Mouse (Mus musculus) kidney, adult 2 months (tissue): ENCODE measurements at regions not wholly inside any gene's neighbourhood (a gene's known extent, or its start where the extent isn't known, plus 50 kb on each side); places are given as distances from the start of the nearest gene placed in this dataset.

Source experiments
- DNase-seq: peaks from one replicate; pipeline ENCODE4 v3.0.0; 2021
- H3K27ac ChIP-seq: fragments of 200-500 bp; 2 replicates; pipeline ENCODE4 v1.5.1; 2012; ENCODE audit warnings: low read depth, low read length, control low read depth, inconsistent platforms; ENCODE audit not compliant: insufficient read depth
- H3K27me3 ChIP-seq: fragments of 200-500 bp; replicated peaks from 2 replicates; pipeline ENCODE4 v1.6.1; 2012; ENCODE audit warnings: mild to moderate bottlenecking, moderate library complexity, low read length, inconsistent platforms; ENCODE audit not compliant: control insufficient read depth, insufficient read depth
- H3K36me3 ChIP-seq: fragments of 200-500 bp; 2 replicates; pipeline ENCODE4 v1.6.1; 2012; ENCODE audit warnings: mild to moderate bottlenecking, moderate library complexity, low read length, inconsistent platforms; ENCODE audit not compliant: control insufficient read depth, insufficient read depth
- H3K4me1 ChIP-seq: fragments of 200-500 bp; 2 replicates; pipeline ENCODE4 v1.6.1; 2011; ENCODE audit warnings: low read length; ENCODE audit not compliant: control insufficient read depth, insufficient read depth
- H3K4me3 ChIP-seq: fragments of 200-500 bp; 2 replicates; pipeline ENCODE4 v1.5.1; 2011; ENCODE audit warnings: mild to moderate bottlenecking, low read depth, low read length, control low read depth; ENCODE audit not compliant: insufficient read depth
- CTCF ChIP-seq: fragments of 200-500 bp; conservative IDR thresholded peaks from 2 replicates; pipeline ENCODE4 v1.5.1; 2011; ENCODE audit warnings: low read depth, mild to moderate bottlenecking, control low read depth, low read length, moderate library complexity, mixed read lengths; ENCODE audit not compliant: insufficient read depth, insufficient read length
- POLR2A ChIP-seq: fragments of 200-500 bp; IDR thresholded peaks from one replicate; pipeline ENCODE4 v1.6.1; 2011; ENCODE audit warnings: low read depth, low read length, control low read depth
- WGBS: fragments of 180-500 bp; shearing (Covaris S2); methylation state at CpG from one replicate; pipeline ENCODE4 v1.1.7; 2018; 5-methylcytosine and 5-hydroxymethylcytosine counted together

DNA sequence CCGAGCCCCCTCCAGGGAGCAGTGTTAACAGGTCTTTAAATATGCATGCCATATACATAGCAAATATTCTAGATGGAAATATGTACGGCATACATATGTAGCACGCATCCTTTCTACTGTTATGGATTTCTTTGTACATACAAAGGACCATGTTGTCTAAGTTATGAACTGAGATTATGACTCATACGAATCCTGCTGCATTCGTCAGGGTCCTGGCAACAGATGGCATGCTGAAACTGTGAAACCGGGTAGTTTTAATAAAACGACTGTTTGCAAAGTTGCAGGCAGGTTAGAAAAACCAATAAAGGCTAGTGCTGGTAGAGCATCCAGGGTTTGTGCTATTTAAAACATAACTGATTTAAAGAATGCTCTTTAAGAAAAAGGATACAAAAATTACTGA is 88.8 kb upstream of the Tlk1 start:
- no peak for DNase-seq
- Histone ChIP-seq H3K4me3 (no peak overlapping the region), H3K4me1 (peaks cover 6% of the 10 kb centered on the region), H3K27me3 (no peaks in the 10 kb centered on the region), H3K27ac (no peak overlapping the region), H3K36me3 (no peaks in the 10 kb centered on the region)
- 90% methylated on average over 7 of the region's 7 CpGs for WGBS
- no peak for TF ChIP-seq POLR2A
- TF ChIP-seq CTCF = no peak

GRCm38 (mm10) chr2:70909401-70909800 is 83.9 kb upstream of the Tlk1 start:
- Histone ChIP-seq H3K4me3 (no peak overlapping the region), H3K27me3 (no peaks in the 10 kb centered on the region), H3K36me3 (no peaks in the 10 kb centered on the region), H3K4me1 (peaks cover 9% of the 10 kb centered on the region), H3K27ac (no peak overlapping the region)
- no peak for TF ChIP-seq CTCF
- TF ChIP-seq POLR2A = no peak
- WGBS = 62% methylated on average over 1 of the region's 1 CpGs
- no peak for DNase-seq

GRCm38 (mm10) chr2:70908579-70908978 is 83.1 kb upstream of the Tlk1 start:
- TF ChIP-seq CTCF = no peak
- no peak for TF ChIP-seq POLR2A
- Histone ChIP-seq H3K4me1 (peaks cover 9% of the 10 kb centered on the region), H3K27me3 (no peaks in the 10 kb centered on the region), H3K36me3 (no peaks in the 10 kb centered on the region), H3K27ac (no peak overlapping the region), H3K4me3 (no peak overlapping the region)
- 81% methylated on average over 1 of the region's 1 CpGs for WGBS
- peak; percentile 11 for DNase-seq

DNA sequence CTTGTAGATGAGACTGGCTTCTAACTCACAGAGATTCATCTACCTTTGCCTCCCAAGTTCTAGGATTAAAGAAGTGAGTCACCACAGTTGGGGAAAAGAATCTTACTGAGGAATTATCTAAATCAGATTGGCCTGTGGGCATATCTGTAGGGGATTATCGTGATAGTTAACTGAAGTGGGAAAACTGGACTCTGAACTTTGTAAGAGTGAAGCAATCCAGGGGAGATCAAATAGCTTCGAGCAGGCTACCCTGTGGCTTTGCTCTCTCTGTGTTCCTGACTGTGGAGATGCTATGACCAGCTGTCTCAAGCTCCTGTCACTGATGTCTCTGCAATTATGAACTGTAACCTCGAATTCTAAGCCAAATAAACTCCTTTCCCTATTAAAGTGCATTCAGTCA is 80.7 kb upstream of the Tlk1 start:
- Histone ChIP-seq H3K27ac (no peak overlapping the region), H3K4me1 (peaks cover 7% of the 10 kb centered on the region), H3K27me3 (no peaks in the 10 kb centered on the region), H3K36me3 (no peaks in the 10 kb centered on the region), H3K4me3 (no peak overlapping the region)
- WGBS = 46% methylated on average over 3 of the region's 3 CpGs
- TF ChIP-seq POLR2A = no peak
- no peak for TF ChIP-seq CTCF
- no peak for DNase-seq

GRCm38 (mm10) chr2:70904429-70904828 is 78.9 kb upstream of the Tlk1 start:
- 90% methylated on average over 5 of the region's 5 CpGs for WGBS
- H3K36me3 ChIP-seq = no peaks in the 10 kb centered on the region
- 0 out of 2 replicates have a peak, but pooled peaks cover 3% of the 10 kb centered on the region for H3K4me1 ChIP-seq
- TF ChIP-seq POLR2A = no peak
- TF ChIP-seq CTCF = no peak
- DNase-seq = no peak
- H3K4me3 ChIP-seq = no peak overlapping the region
- H3K27ac ChIP-seq = no peak overlapping the region
- H3K27me3 ChIP-seq = no peaks in the 10 kb centered on the region; the same call in 1 of the 2 replicates

- DNase-seq = no peak
- Histone ChIP-seq H3K27ac (no peak overlapping the region), H3K36me3 (no peaks in the 10 kb centered on the region), H3K4me1 (no peaks in the 10 kb centered on the region), H3K27me3 (no peaks in the 10 kb centered on the region; the same call in 1 of the 2 replicates), H3K4me3 (no peak overlapping the region)
- WGBS = 79% methylated on average over 3 of the region's 3 CpGs
- no peak for TF ChIP-seq CTCF
- no peak for TF ChIP-seq POLR2A
These were observed 76.7 kb upstream of the Tlk1 start for GRCm38 (mm10) chr2:70902196-70902595.

GRCm38 (mm10) chr2:70901479-70901878 is 76.0 kb upstream of the Tlk1 start:
- Histone ChIP-seq H3K4me3 (no peak overlapping the region), H3K4me1 (no peaks in the 10 kb centered on the region), H3K36me3 (no peaks in the 10 kb centered on the region), H3K27ac (no peak overlapping the region), H3K27me3 (no peaks in the 10 kb centered on the region; the same call in 1 of the 2 replicates)
- no peak for TF ChIP-seq CTCF
- no peak for TF ChIP-seq POLR2A
- 47% methylated on average over 14 of the region's 14 CpGs for WGBS
- peak; percentile 21 for DNase-seq
